Mouse (Mus musculus) heart, postnatal 25 days (tissue): ENCODE data around the gene Sem1. TPM values are rescaled to one million over a fixed set of nuclear protein-coding genes. Genes with fewer than 3 reads are reported as not detected.
"Not testable (repeated sequence)": the region's sequence is repeated elsewhere in the genome, so short reads cannot be mapped to it uniquely, and the experiment has no call there.

Source experiments
- DNase-seq: peaks from one replicate; pipeline ENCODE4 v3.0.0; 2022; ENCODE audit warnings: low spot score
- intact Hi-C: fragments of 180-260 bp; cut with DNase I; formaldehyde crosslinking; loops from one replicate; pipeline ENCODE4 v1.15.1; 2025
- total RNA-seq, 2 experiments: library from RNA; stranded (reverse); gene quantifications; 2 replicates each; pipeline ENCODE4 v1.2.3; 2021

The Sem1 gene
- total RNA-seq, 2 experiments from 2014 or later, result 96.2 to 105 TPM

GRCm38 (mm10) chr6:6536359-6536758 is 42.1 kb downstream of the Sem1 start:
- DNase-seq, intact Hi-C loops: not testable (repeated sequence)
